Mouse (Mus musculus) heart, postnatal 0 days (tissue): ENCODE data around the gene Ulk4.

Experiments
- CTCF ChIP-seq: IDR thresholded peaks from 2 replicates; pipeline ENCODE4 v1.5.1; 2016; ENCODE audit warnings: antibody characterized with exemption, control low read depth, low read depth
- EP300 ChIP-seq: IDR thresholded peaks from 2 replicates; pipeline ENCODE4 v1.6.1; 2016; ENCODE audit warnings: antibody characterized with exemption, low read depth

GRCm38 (mm10) chr9:120958560-120958959 lies 318.4 kb downstream of the Ulk4 start:
- TF ChIP-seq EP300: no peak
- TF ChIP-seq CTCF: no peak
